14 mouse cellular contexts compared by ENCODE assay signal in genomic region chr9:70829784-70830488, GRCm38 (mm10).
DNase-seq lines count a peak whose midpoint lies in the region; ATAC-seq and TF ChIP-seq lines count a peak whose summit lies in the region.
"Had no signal": no experiment of that assay in that cellular context is flagged by ENCODE, and none has a peak within 500 bp of the region (broad histone marks: within the 10 kb centered on the region; RNA-seq: fewer than 3 reads in every experiment).

No protein-coding gene starts in this region.

- no peaks in the 10 kb centered on the region for H3K9me3 ChIP-seq in lung, postnatal 0 days (ENCODE audit: low read length)
- H3K9me3 ChIP-seq in intestine, postnatal 0 days (ENCODE audit: control insufficient read depth), result no peaks in the 10 kb centered on the region
- no peaks in the 10 kb centered on the region for H3K9me3 ChIP-seq in kidney, postnatal 0 days (replicated peaks; ENCODE audit: low read length)
- no peaks in the 10 kb centered on the region for H3K9me3 ChIP-seq in stomach, embryonic 16.5 days (replicated peaks; ENCODE audit: control insufficient read depth, low read length)
- H3K9me3 ChIP-seq: forebrain, embryonic 10.5 days; heart, embryonic 15.5 days; hindbrain, embryonic 12.5 days; midbrain, embryonic 12.5 days had no signal

- H3K36me3 ChIP-seq in lung, postnatal 0 days (ENCODE audit: insufficient read depth, low read length), result no peaks in the 10 kb centered on the region
- H3K36me3 ChIP-seq in intestine, postnatal 0 days (ENCODE audit: control insufficient read depth, insufficient read depth), result no peaks in the 10 kb centered on the region
- H3K36me3 ChIP-seq in kidney, postnatal 0 days (ENCODE audit: insufficient read depth, low read length), result no peaks in the 10 kb centered on the region
- no peaks in the 10 kb centered on the region for H3K36me3 ChIP-seq in stomach, embryonic 16.5 days (ENCODE audit: control insufficient read depth, insufficient read depth, low read length)
- H3K36me3 ChIP-seq: forebrain, embryonic 10.5 days; heart, embryonic 15.5 days; hindbrain, embryonic 12.5 days; midbrain, embryonic 12.5 days had no signal

- no peak for TF ChIP-seq EP300 in lung, postnatal 0 days (IDR thresholded peaks at IDR 0.05)

- no peak overlapping the region for H3K9ac ChIP-seq in lung, postnatal 0 days (replicated peaks; ENCODE audit: low read depth)
- H3K9ac ChIP-seq in intestine, postnatal 0 days (ENCODE audit: low read depth, low read length), result no peak overlapping the region
- H3K9ac ChIP-seq in kidney, postnatal 0 days (ENCODE audit: low read depth, low read length), result no peak overlapping the region
- no peak overlapping the region for H3K9ac ChIP-seq in stomach, embryonic 16.5 days (ENCODE audit: low read length)
- H3K9ac ChIP-seq: heart, embryonic 15.5 days; hindbrain, embryonic 12.5 days; midbrain, embryonic 12.5 days had no signal

- no peak overlapping the region for H3K4me3 ChIP-seq in lung, postnatal 0 days (ENCODE audit: low read depth, low read length)
- no peak overlapping the region for H3K4me3 ChIP-seq in intestine, postnatal 0 days (ENCODE audit: low read depth, low read length)
- no peak overlapping the region for H3K4me3 ChIP-seq in kidney, postnatal 0 days (replicated peaks; ENCODE audit: low read depth, low read length)
- no peak overlapping the region for H3K4me3 ChIP-seq in stomach, embryonic 16.5 days (replicated peaks; ENCODE audit: low read length)
- H3K4me3 ChIP-seq: forebrain, embryonic 10.5 days; heart, embryonic 15.5 days; hindbrain, embryonic 12.5 days; midbrain, embryonic 12.5 days had no signal

- peaks cover 3% of the 10 kb centered on the region; the same call in 1 of the 2 replicates for H3K4me1 ChIP-seq in lung, postnatal 0 days (ENCODE audit: insufficient read depth, low read depth, low read length)
- peaks cover 7% of the 10 kb centered on the region; the same call in 1 of the 2 replicates for H3K4me1 ChIP-seq in intestine, postnatal 0 days (replicated peaks; ENCODE audit: control insufficient read depth, insufficient read depth, low read length)
- H3K4me1 ChIP-seq in kidney, postnatal 0 days (replicated peaks; ENCODE audit: insufficient read depth, low read length), result 0 out of 2 replicates have a peak, but pooled peaks cover 3% of the 10 kb centered on the region
- peaks cover 10% of the 10 kb centered on the region for H3K4me1 ChIP-seq in stomach, embryonic 16.5 days (ENCODE audit: control insufficient read depth, insufficient read depth, low read length)
- H3K4me1 ChIP-seq: hindbrain, embryonic 12.5 days; midbrain, embryonic 12.5 days had no signal

- no peak for TF ChIP-seq CTCF in lung, postnatal 0 days (IDR thresholded peaks at IDR 0.05)
- TF ChIP-seq CTCF in intestine, postnatal 0 days (IDR thresholded peaks at IDR 0.05; ENCODE audit: low read depth), result no peak
- no peak for TF ChIP-seq CTCF in kidney, postnatal 0 days (IDR thresholded peaks at IDR 0.05; ENCODE audit: low read depth)

- H3K27me3 ChIP-seq in lung, postnatal 0 days (replicated peaks; ENCODE audit: insufficient read depth, low read length), result no peaks in the 10 kb centered on the region
- H3K27me3 ChIP-seq in intestine, postnatal 0 days (replicated peaks; ENCODE audit: control insufficient read depth, insufficient read depth, low read length), result no peaks in the 10 kb centered on the region
- H3K27me3 ChIP-seq in kidney, postnatal 0 days (ENCODE audit: insufficient read depth, low read length), result no peaks in the 10 kb centered on the region
- H3K27me3 ChIP-seq in stomach, embryonic 16.5 days (ENCODE audit: control insufficient read depth, insufficient read depth, low read length), result no peaks in the 10 kb centered on the region
- H3K27me3 ChIP-seq: heart, embryonic 15.5 days; hindbrain, embryonic 12.5 days; midbrain, embryonic 12.5 days had no signal

- no peak for ATAC-seq in lung, postnatal 0 days
- peak; percentile 58 for ATAC-seq in intestine, postnatal 0 days
- ATAC-seq in kidney, postnatal 0 days (replicated peaks; ENCODE audit: low FRiP score, low read depth), result peak; percentile 55; the same call in 1 of the 2 replicates
- no peak for ATAC-seq in stomach, embryonic 16.5 days (ENCODE audit: insufficient read depth, low FRiP score)

- no peak overlapping the region for H3K27ac ChIP-seq in lung, postnatal 0 days (ENCODE audit: low read length)
- H3K27ac ChIP-seq in intestine, postnatal 0 days (ENCODE audit: low read depth, low read length), result no peak overlapping the region; the same call in 1 of the 2 replicates
- no peak overlapping the region for H3K27ac ChIP-seq in kidney, postnatal 0 days
- H3K27ac ChIP-seq in stomach, embryonic 16.5 days (ENCODE audit: low read length), result 0 out of 2 replicates have a peak overlapping the region, but pooled peaks have one; percentile 14
- H3K27ac ChIP-seq: forebrain, embryonic 10.5 days; heart, embryonic 15.5 days; hindbrain, embryonic 12.5 days; midbrain, embryonic 12.5 days had no signal

- DNase-seq in lung, postnatal 0 days (ENCODE audit: low spot score), result peak; percentile 21
- no peak for DNase-seq in lung, postnatal 36 days
- DNase-seq in kidney, postnatal 0 days (ENCODE audit: low spot score), result peak; percentile 89
- DNase-seq in adrenal gland, adult 18-20 months (ENCODE audit: low spot score in 2 of 2), result no peak
- DNase-seq in neural tube, embryonic 10.5 days (ENCODE audit: extremely low spot score, low spot score), result no peak
- no peak for DNase-seq in adrenal gland, postnatal 25 days
- DNase-seq: adrenal gland, postnatal 36 days; cerebellum, postnatal 14 days had no signal

- no peak overlapping the region for H3K4me2 ChIP-seq in lung, postnatal 0 days (replicated peaks; ENCODE audit: low read depth, low read length)
- no peak overlapping the region for H3K4me2 ChIP-seq in intestine, postnatal 0 days (replicated peaks; ENCODE audit: low read depth)
- no peak overlapping the region for H3K4me2 ChIP-seq in kidney, postnatal 0 days (ENCODE audit: low read length)
- H3K4me2 ChIP-seq in stomach, embryonic 16.5 days (ENCODE audit: low read depth, low read length), result no peak overlapping the region
- H3K4me2 ChIP-seq: heart, embryonic 15.5 days; hindbrain, embryonic 12.5 days; midbrain, embryonic 12.5 days had no signal

- 60% methylated on average over 7 of the region's 7 CpGs for WGBS in lung, postnatal 0 days
- 36% methylated on average over 7 of the region's 7 CpGs for WGBS in intestine, postnatal 0 days
- WGBS in kidney, postnatal 0 days, result 21% methylated on average over 7 of the region's 7 CpGs
- 54% methylated on average over 7 of the region's 7 CpGs for WGBS in stomach, embryonic 16.5 days

Comparison
In these comparisons a context has a peak if more than half of its experiments do, and no peak if none do; other contexts are left out.
1. DNase-seq: peak in lung, postnatal 0 days (single experiment) and kidney, postnatal 0 days (single experiment); none in lung, postnatal 36 days (single experiment), adrenal gland, adult 18-20 months (0 of 2), neural tube, embryonic 10.5 days (single experiment) and adrenal gland, postnatal 25 days (single experiment).
2. ATAC-seq: peak in intestine, postnatal 0 days (single experiment) and kidney, postnatal 0 days (single experiment); none in lung, postnatal 0 days (single experiment) and stomach, embryonic 16.5 days (single experiment).